Mouse (Mus musculus) MEL (cell line): Measurements from ENCODE around the gene Tsku.

Source experiments
- CTCF ChIP-seq, 3 experiments: IDR thresholded peaks in 2 of 3; conservative IDR thresholded peaks in 1 of 3; 2 replicates each; pipeline ENCODE4 v1.5.1; 2011 to 2012; ENCODE audit warnings: low read length in 3 of 3, low read depth in 2 of 3, mild to moderate bottlenecking in 2 of 3, improper control_type of control experiment in 1 of 3, inconsistent platforms in 1 of 3, mixed read lengths in 1 of 3, moderate library complexity in 1 of 3; ENCODE audit not compliant: control insufficient read depth in 1 of 3, insufficient read depth in 1 of 3, poor library complexity in 1 of 3, severe bottlenecking in 1 of 3
- E2F4 ChIP-seq: IDR thresholded peaks from 2 replicates; pipeline ENCODE4 v1.6.1; 2011; ENCODE audit warnings: low read depth, low read length, improper control_type of control experiment, borderline replicate concordance
- SMC3 ChIP-seq: IDR thresholded peaks from 2 replicates; pipeline ENCODE4 v1.6.1; 2011; ENCODE audit warnings: low read depth, low read length, improper control_type of control experiment

GRCm38 (mm10) chr7:98361662-98362061 lies 534 bp upstream of the Tsku start:
- TF ChIP-seq E2F4 (no peak), CTCF (IDR thresholded peaks at IDR 0.05 in 2 of 3, conservative IDR thresholded peaks at IDR 0.05 in 1 of 3; ENCODE audit: control insufficient read depth in 1 of 3, insufficient read depth in 1 of 3, low read depth in 2 of 3, low read length in 3 of 3, poor library complexity in 1 of 3, severe bottlenecking in 1 of 3) (no peak), SMC3 (no peak)
